11 mouse cellular contexts compared by ENCODE assay signal in genomic region chr5:73132998-73133832, GRCm38 (mm10).
DNase-seq lines count a peak whose midpoint lies in the region; ATAC-seq lines count a peak whose summit lies in the region.
"Had no signal": no experiment of that assay in that cellular context is flagged by ENCODE, and none has a peak within 500 bp of the region (broad histone marks: within the 10 kb centered on the region; RNA-seq: fewer than 3 reads in every experiment).

No protein-coding gene starts in this region.

- no peak overlapping the region for H3K27ac ChIP-seq in hindbrain, embryonic 15.5 days (replicated peaks)
- H3K27ac ChIP-seq in hindbrain, embryonic 12.5 days: no peak overlapping the region
- H3K27ac ChIP-seq in liver, embryonic 12.5 days: peak overlapping the region; percentile 84
- no peak overlapping the region for H3K27ac ChIP-seq in neural tube, embryonic 15.5 days (replicated peaks)
- H3K27ac ChIP-seq: limb, embryonic 10.5 days; midbrain, embryonic 12.5 days had no signal

- no peaks in the 10 kb centered on the region for H3K27me3 ChIP-seq in hindbrain, embryonic 15.5 days
- H3K27me3 ChIP-seq in hindbrain, embryonic 12.5 days: no peaks in the 10 kb centered on the region
- H3K27me3 ChIP-seq in liver, embryonic 12.5 days (replicated peaks): no peaks in the 10 kb centered on the region
- H3K27me3 ChIP-seq in neural tube, embryonic 15.5 days (replicated peaks): no peaks in the 10 kb centered on the region
- H3K27me3 ChIP-seq: midbrain, embryonic 12.5 days had no signal

- no peak for DNase-seq in heart, postnatal 25 days (ENCODE audit: low spot score)
- no peak for DNase-seq in kidney, postnatal 10 days
- DNase-seq: gastrocnemius, postnatal 25 days had no signal

- H3K9ac ChIP-seq in hindbrain, embryonic 15.5 days: no peak overlapping the region
- H3K9ac ChIP-seq in hindbrain, embryonic 12.5 days: no peak overlapping the region
- peak overlapping the region; percentile 30; the same call in 1 of the 2 replicates for H3K9ac ChIP-seq in liver, embryonic 12.5 days
- no peak overlapping the region for H3K9ac ChIP-seq in neural tube, embryonic 15.5 days (replicated peaks)
- H3K9ac ChIP-seq: midbrain, embryonic 12.5 days had no signal

- H3K9me3 ChIP-seq in hindbrain, embryonic 15.5 days: no peaks in the 10 kb centered on the region
- no peaks in the 10 kb centered on the region for H3K9me3 ChIP-seq in hindbrain, embryonic 12.5 days (replicated peaks)
- H3K9me3 ChIP-seq in liver, embryonic 12.5 days (replicated peaks): no peaks in the 10 kb centered on the region
- H3K9me3 ChIP-seq in neural tube, embryonic 15.5 days (replicated peaks): no peaks in the 10 kb centered on the region
- H3K9me3 ChIP-seq: limb, embryonic 10.5 days; midbrain, embryonic 12.5 days had no signal

- 94% methylated on average over 29 of the region's 29 CpGs for WGBS in hindbrain, embryonic 15.5 days
- 94% methylated on average over 29 of the region's 29 CpGs for WGBS in hindbrain, embryonic 12.5 days
- WGBS in liver, embryonic 12.5 days (ENCODE audit: insufficient replicate concordance): 52% methylated on average over 29 of the region's 29 CpGs
- 95% methylated on average over 29 of the region's 29 CpGs for WGBS in neural tube, embryonic 15.5 days

- no peak overlapping the region for H3K4me3 ChIP-seq in hindbrain, embryonic 15.5 days
- H3K4me3 ChIP-seq in hindbrain, embryonic 12.5 days: no peak overlapping the region
- peak overlapping the region; percentile 21; the same call in 1 of the 2 replicates for H3K4me3 ChIP-seq in liver, embryonic 12.5 days
- H3K4me3 ChIP-seq in neural tube, embryonic 15.5 days (replicated peaks): no peak overlapping the region
- H3K4me3 ChIP-seq: limb, embryonic 10.5 days; midbrain, embryonic 12.5 days had no signal

- intact Hi-C loops in heart, postnatal 25 days (cut with DNase I): loop anchor here (2.0 to 5.0 kb wide), 4 partner anchors 64 to 159 kb away; partner anchors contain the start of genes Fryl and Ociad1

- H3K4me1 ChIP-seq in hindbrain, embryonic 15.5 days (replicated peaks): peaks cover 9% of the 10 kb centered on the region
- peaks cover 3% of the 10 kb centered on the region; the same call in 1 of the 2 replicates for H3K4me1 ChIP-seq in hindbrain, embryonic 12.5 days
- peaks cover 37% of the 10 kb centered on the region for H3K4me1 ChIP-seq in liver, embryonic 12.5 days
- H3K4me1 ChIP-seq in neural tube, embryonic 15.5 days: peaks cover 5% of the 10 kb centered on the region; the same call in 1 of the 2 replicates
- H3K4me1 ChIP-seq: limb, embryonic 10.5 days; midbrain, embryonic 12.5 days had no signal

- no peak overlapping the region for H3K4me2 ChIP-seq in hindbrain, embryonic 15.5 days
- no peak overlapping the region for H3K4me2 ChIP-seq in hindbrain, embryonic 12.5 days (replicated peaks)
- peak overlapping the region; percentile 53 for H3K4me2 ChIP-seq in liver, embryonic 12.5 days
- no peak overlapping the region for H3K4me2 ChIP-seq in neural tube, embryonic 15.5 days
- H3K4me2 ChIP-seq: midbrain, embryonic 12.5 days had no signal

- 0 out of 2 replicates have a peak, but pooled peaks have one; percentile 17 for ATAC-seq in hindbrain, embryonic 15.5 days (ENCODE audit: low FRiP score, low read depth)
- no peak for ATAC-seq in hindbrain, embryonic 12.5 days (ENCODE audit: low FRiP score)
- peak; percentile 40; the same call in 1 of the 2 replicates for ATAC-seq in erythroblast, adult 5-6 weeks (replicated peaks; ENCODE audit: low FRiP score, poor library complexity, severe bottlenecking)
- ATAC-seq in liver, embryonic 12.5 days: peak; percentile 85
- 0 out of 2 replicates have a peak, but pooled peaks have one; percentile 13 for ATAC-seq in monocyte, adult 5-6 weeks (replicated peaks; ENCODE audit: insufficient number of reproducible peaks, low FRiP score, low TSS enrichment, poor library complexity, severe bottlenecking)
- ATAC-seq in neural tube, embryonic 15.5 days (ENCODE audit: low FRiP score): no peak

- H3K36me3 ChIP-seq in hindbrain, embryonic 15.5 days: no peaks in the 10 kb centered on the region
- H3K36me3 ChIP-seq in hindbrain, embryonic 12.5 days: peaks cover 3% of the 10 kb centered on the region; the same call in 1 of the 2 replicates
- H3K36me3 ChIP-seq in liver, embryonic 12.5 days: peaks cover 70% of the 10 kb centered on the region
- peaks cover 2% of the 10 kb centered on the region; the same call in 1 of the 2 replicates for H3K36me3 ChIP-seq in neural tube, embryonic 15.5 days

Comparison
In these comparisons a context has a peak if more than half of its experiments do, and no peak if none do; other contexts are left out.
1. ATAC-seq: peak in hindbrain, embryonic 15.5 days (single experiment), erythroblast, adult 5-6 weeks (single experiment), liver, embryonic 12.5 days (single experiment) and monocyte, adult 5-6 weeks (single experiment); none in hindbrain, embryonic 12.5 days (single experiment) and neural tube, embryonic 15.5 days (single experiment).